Mouse (Mus musculus) heart, postnatal 0 days (tissue): Measurements from ENCODE around the gene Sos2.
"Not testable (repeated sequence)": the region's sequence is repeated elsewhere in the genome, so short reads cannot be mapped to it uniquely, and the experiment has no call there.

Source experiments
- CTCF ChIP-seq: IDR thresholded peaks from 2 replicates; pipeline ENCODE4 v1.5.1; 2016; ENCODE audit warnings: antibody characterized with exemption, control low read depth, low read depth
- EP300 ChIP-seq: IDR thresholded peaks from 2 replicates; pipeline ENCODE4 v1.6.1; 2016; ENCODE audit warnings: antibody characterized with exemption, low read depth

DNA sequence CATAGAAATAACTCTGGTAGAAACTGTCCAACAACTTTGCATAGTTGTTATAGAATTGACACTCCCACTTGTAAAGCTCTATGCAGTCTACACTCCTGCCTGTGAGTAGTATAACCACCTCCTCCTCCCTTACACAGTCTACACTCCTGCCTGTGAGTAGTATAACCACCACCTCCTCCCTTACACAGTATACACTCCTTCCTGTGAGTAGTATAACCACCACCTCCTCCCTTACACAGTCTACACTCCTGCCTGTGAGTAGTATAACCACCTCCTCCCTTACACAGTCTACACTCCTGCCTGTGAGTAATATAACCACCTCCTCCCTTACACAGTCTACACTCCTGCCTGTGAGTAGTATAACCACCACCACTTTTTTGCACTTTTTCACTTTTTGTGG is 27.7 kb downstream of the Sos2 start:
- TF ChIP-seq CTCF, EP300: not testable (repeated sequence)
